Mouse (Mus musculus) limb, embryonic 11.5 days (tissue): ENCODE results near the gene Klhdc7a. TPM values are rescaled to one million over a fixed set of nuclear protein-coding genes. Genes with fewer than 3 reads are reported as not detected.

Experiments used
- ATAC-seq: fragments of 200-750 bp; cut with Nextera tagmentation; 2 replicates; pipeline ENCODE4 v1.8.0; 2017; ENCODE audit warnings: low read depth; ENCODE audit not compliant: insufficient number of reproducible peaks, low FRiP score, low TSS enrichment
- DNase-seq: peaks from one replicate; pipeline ENCODE4 v3.0.0-alpha.2; 2015; ENCODE audit warnings: low spot score
- H3K27ac ChIP-seq: fragments of 300-500 bp; sonication (generic); replicated peaks from 2 replicates; pipeline ENCODE4 v1.5.1; 2014; ENCODE audit warnings: low read depth, mild to moderate bottlenecking, low read length
- H3K27me3 ChIP-seq: fragments of 300-500 bp; sonication (generic); 2 replicates; pipeline ENCODE4 v1.6.1; 2014; ENCODE audit warnings: mild to moderate bottlenecking, low read length, mixed read lengths; ENCODE audit not compliant: control insufficient read depth, insufficient read depth
- H3K36me3 ChIP-seq: fragments of 300-500 bp; sonication (generic); 2 replicates; pipeline ENCODE4 v1.6.1; 2014; ENCODE audit warnings: mild to moderate bottlenecking, low read length, moderate library complexity, mixed read lengths; ENCODE audit not compliant: control insufficient read depth, insufficient read depth
- H3K4me1 ChIP-seq: fragments of 300-500 bp; sonication (generic); 2 replicates; pipeline ENCODE4 v1.6.1; 2014; ENCODE audit warnings: low read length, mixed read lengths; ENCODE audit not compliant: control insufficient read depth, insufficient read depth
- H3K4me2 ChIP-seq: fragments of 300-500 bp; sonication (generic); 2 replicates; pipeline ENCODE4 v1.6.1; 2014; ENCODE audit warnings: low read depth, mild to moderate bottlenecking, moderate library complexity; ENCODE audit not compliant: severe bottlenecking
- H3K4me3 ChIP-seq: fragments of 300-500 bp; sonication (generic); 2 replicates; pipeline ENCODE4 v1.5.1; 2014; ENCODE audit warnings: low read depth, low read length
- H3K9ac ChIP-seq: fragments of 300-500 bp; sonication (generic); 2 replicates; pipeline ENCODE4 v1.6.1; 2014; ENCODE audit warnings: mild to moderate bottlenecking, low read length
- H3K9me3 ChIP-seq: fragments of 300-500 bp; sonication (generic); 2 replicates; pipeline ENCODE4 v1.6.1; 2016; ENCODE audit warnings: low read length; ENCODE audit not compliant: control insufficient read depth
- WGBS: fragments of 180-500 bp; shearing (Covaris S2); extraction: QIAGEN DNeasy Blood & Tissue Kit; methylation state at CpG from one replicate; pipeline ENCODE4 v1.1.7; 2014; 5-methylcytosine and 5-hydroxymethylcytosine counted together
- microRNA counts: library from miRNA; unstranded; fragments of <30 nt; microRNA quantifications from one replicate; lab custom pipeline; 2016
- microRNA-seq: library from miRNA; unstranded; fragments of <30 nt; microRNA quantifications from one replicate; pipeline ENCODE4, GENCODE M21; 2016
- polyA plus RNA-seq: library from polyadenylated mRNA; unstranded; fragments of >200 nt; fragmentation: Nextera tagmentation; extraction: Ambion mirVana; gene quantifications from 2 replicates; pipeline ENCODE4 v1.2.1, GENCODE M21; 2014

The Klhdc7a gene
- polyA plus RNA-seq, 1 experiment from 2014 or later = 0.04 TPM

GRCm38 (mm10) chr4:139931790-139932510 is 35.9 kb downstream of the Klhdc7a start:
- 42% methylated on average over 12 of the region's 12 CpGs for WGBS
- H3K9ac ChIP-seq = no peak overlapping the region
- no peak overlapping the region for H3K4me3 ChIP-seq
- H3K4me2 ChIP-seq = no peak overlapping the region
- no peak overlapping the region for H3K27ac ChIP-seq
- no peaks in the 10 kb centered on the region for H3K9me3 ChIP-seq
- H3K27me3 ChIP-seq = peaks cover 4% of the 10 kb centered on the region
- no peaks in the 10 kb centered on the region for H3K36me3 ChIP-seq
- DNase-seq (no peak), ATAC-seq (no peak)
- no peaks in the 10 kb centered on the region for H3K4me1 ChIP-seq

GRCm38 (mm10) chr4:139930885-139931284 is 36.9 kb downstream of the Klhdc7a start:
- ATAC-seq = no peak
- no peak for DNase-seq
- 43% methylated on average over 7 of the region's 7 CpGs for WGBS
- no peaks in the 10 kb centered on the region for H3K9me3 ChIP-seq
- H3K27ac ChIP-seq = no peak overlapping the region
- no peak overlapping the region for H3K4me2 ChIP-seq
- H3K9ac ChIP-seq = no peak overlapping the region
- no peaks in the 10 kb centered on the region for H3K36me3 ChIP-seq
- H3K27me3 ChIP-seq = peaks cover 10% of the 10 kb centered on the region
- H3K4me3 ChIP-seq = no peak overlapping the region
- no peaks in the 10 kb centered on the region for H3K4me1 ChIP-seq

GRCm38 (mm10) chr4:139926161-139926561 is 41.7 kb downstream of the Klhdc7a start:
- Histone ChIP-seq H3K4me3 (peak overlapping the region; percentile 19; the same call in 1 of the 2 replicates), H3K27me3 (peaks cover 21% of the 10 kb centered on the region), H3K9ac (no peak overlapping the region), H3K27ac (no peak overlapping the region), H3K9me3 (no peaks in the 10 kb centered on the region), H3K4me2 (peak overlapping the region; percentile 20; the same call in 1 of the 2 replicates), H3K4me1 (no peaks in the 10 kb centered on the region), H3K36me3 (no peaks in the 10 kb centered on the region)
- 8% methylated on average over 11 of the region's 11 CpGs for WGBS
- peak; percentile 33 for DNase-seq
- ATAC-seq = no peak

- DNase-seq (peak; percentile 36), ATAC-seq (no peak)
- Histone ChIP-seq H3K36me3 (no peaks in the 10 kb centered on the region), H3K9ac (no peak overlapping the region), H3K4me3 (peak overlapping the region; percentile 19; the same call in 1 of the 2 replicates), H3K27me3 (peaks cover 18% of the 10 kb centered on the region), H3K4me1 (no peaks in the 10 kb centered on the region), H3K9me3 (no peaks in the 10 kb centered on the region), H3K4me2 (peak overlapping the region; percentile 20; the same call in 1 of the 2 replicates), H3K27ac (no peak overlapping the region)
- WGBS = 19% methylated on average over 34 of the region's 34 CpGs
Measured at GRCm38 (mm10) chr4:139925275-139926160, 42.3 kb downstream of the Klhdc7a start.

GRCm38 (mm10) chr4:139916731-139917130 is 51.1 kb downstream of the Klhdc7a start:
- Histone ChIP-seq H3K27me3 (no peaks in the 10 kb centered on the region), H3K9me3 (no peaks in the 10 kb centered on the region)
- WGBS = 76% methylated on average over 7 of the region's 7 CpGs

More at GRCm38 (mm10) chr4:139916731-139917130, 51.1 kb downstream of the Klhdc7a start:
- ATAC-seq = no peak
- Histone ChIP-seq H3K4me3 (no peak overlapping the region), H3K27ac (no peak overlapping the region), H3K9ac (no peak overlapping the region), H3K4me2 (no peak overlapping the region), H3K4me1 (no peaks in the 10 kb centered on the region), H3K36me3 (no peaks in the 10 kb centered on the region)
- DNase-seq = no peak

MicroRNAs within 50 kb of the gene (microRNA counts, 519-probe panel; counts per million panel counts)
- microRNA mmu-miR-2139 (lab: Ali Mortazavi, UCI) = 2,572 counts per million, percentile 24 among the panel's probes with 10 or more counts

Small RNAs within 50 kb of the gene (microRNA-seq; reads per million reads assigned to microRNA genes)
- gene Mir2139 = not detected

Other genes starting within 250 kb of the Klhdc7a start
- gene Pax7, start 134.5 kb downstream of the Klhdc7a start, polyA plus RNA-seq = 0.25 and 0.31 TPM in 2 replicates